Mouse (Mus musculus) granulocyte monocyte progenitor cell, adult 5-6 weeks (primary cell): Measurements from ENCODE around the gene Nf1. TPM values are rescaled to one million over a fixed set of nuclear protein-coding genes. Genes with fewer than 3 reads are reported as not detected.

Source experiments
- ATAC-seq: replicated peaks from 2 replicates; pipeline ENCODE4 v1.8.0; 2016; ENCODE audit warnings: mild to moderate bottlenecking, moderate TSS enrichment, inconsistent platforms; ENCODE audit not compliant: poor library complexity, severe bottlenecking
- total RNA-seq, 2 experiments: library from RNA; stranded (forward) in 1 of 2; stranded (reverse) in 1 of 2; fragments of 200-712, 200-1000 nt in 1 of 2; fragments of >200 nt in 1 of 2; fragmentation: Nextera tagmentation in 1 of 2; gene quantifications; 2 replicates each; pipeline ENCODE4 v1.2.3; 2014 to 2017

Nf1 gene
- total RNA-seq, 2 experiments from 2014 or later: 11.0 to 28.3 TPM

- no peak for ATAC-seq
These were observed 108.9 kb downstream of the Nf1 start for GRCm38 (mm10) chr11:79448361-79448760.

- no peak for ATAC-seq
These were observed 113.5 kb downstream of the Nf1 start for GRCm38 (mm10) chr11:79452966-79453365.

- ATAC-seq: no peak
These were observed 118.4 kb downstream of the Nf1 start for GRCm38 (mm10) chr11:79457928-79458327.

- ATAC-seq: no peak
These were observed 120.4 kb downstream of the Nf1 start for GRCm38 (mm10) chr11:79459846-79460245.

- ATAC-seq: no peak; the same call in 1 of the 2 replicates
These were observed 121.4 kb downstream of the Nf1 start for GRCm38 (mm10) chr11:79460756-79461450.

- ATAC-seq: no peak
These were observed 128.6 kb downstream of the Nf1 start for GRCm38 (mm10) chr11:79468097-79468496.

GRCm38 (mm10) chr11:79483392-79483791, 143.9 kb downstream of the Nf1 start:
- ATAC-seq: no peak

GRCm38 (mm10) chr11:79483876-79484528, 144.5 kb downstream of the Nf1 start:
- ATAC-seq: no peak

GRCm38 (mm10) chr11:79484721-79485120, 145.2 kb downstream of the Nf1 start:
- no peak for ATAC-seq

GRCm38 (mm10) chr11:79494976-79495800, 155.7 kb downstream of the Nf1 start:
- no peak for ATAC-seq

- ATAC-seq: no peak
These were observed 163.4 kb downstream of the Nf1 start for GRCm38 (mm10) chr11:79502917-79503316.

- ATAC-seq: no peak
These were observed 164.4 kb downstream of the Nf1 start, which contains the start of gene Omg for GRCm38 (mm10) chr11:79503845-79504244. Omg (minus strand) TSS chr11:79504084.

- ATAC-seq: no peak
These were observed 165.0 kb downstream of the Nf1 start for GRCm38 (mm10) chr11:79504506-79504905.

- ATAC-seq: no peak
These were observed 172.5 kb downstream of the Nf1 start for GRCm38 (mm10) chr11:79511970-79512369.

GRCm38 (mm10) chr11:79515331-79515730, 175.8 kb downstream of the Nf1 start:
- ATAC-seq: no peak

GRCm38 (mm10) chr11:79515798-79516197, 176.3 kb downstream of the Nf1 start:
- ATAC-seq: no peak

GRCm38 (mm10) chr11:79519299-79519698, 179.8 kb downstream of the Nf1 start:
- no peak for ATAC-seq

- peak; percentile 86 for ATAC-seq
These were observed 180.4 kb downstream of the Nf1 start for GRCm38 (mm10) chr11:79519878-79520291.

GRCm38 (mm10) chr11:79520772-79521171, 181.3 kb downstream of the Nf1 start:
- peak; percentile 28; the same call in 1 of the 2 replicates for ATAC-seq

- ATAC-seq: no peak
These were observed 182.4 kb downstream of the Nf1 start for GRCm38 (mm10) chr11:79521930-79522329.

- ATAC-seq: no peak
These were observed 183.5 kb downstream of the Nf1 start for GRCm38 (mm10) chr11:79522944-79523343.
